Mouse (Mus musculus) ovary, postnatal 36 days (tissue): ENCODE data around the gene Vmn1r91.
"Not testable (repeated sequence)": the region's sequence is repeated elsewhere in the genome, so short reads cannot be mapped to it uniquely, and the experiment has no call there.

Experiments used
- DNase-seq: peaks from one replicate; pipeline ENCODE4 v3.0.0; 2022; ENCODE audit warnings: low spot score, mixed read lengths

Vmn1r91 gene

DNA sequence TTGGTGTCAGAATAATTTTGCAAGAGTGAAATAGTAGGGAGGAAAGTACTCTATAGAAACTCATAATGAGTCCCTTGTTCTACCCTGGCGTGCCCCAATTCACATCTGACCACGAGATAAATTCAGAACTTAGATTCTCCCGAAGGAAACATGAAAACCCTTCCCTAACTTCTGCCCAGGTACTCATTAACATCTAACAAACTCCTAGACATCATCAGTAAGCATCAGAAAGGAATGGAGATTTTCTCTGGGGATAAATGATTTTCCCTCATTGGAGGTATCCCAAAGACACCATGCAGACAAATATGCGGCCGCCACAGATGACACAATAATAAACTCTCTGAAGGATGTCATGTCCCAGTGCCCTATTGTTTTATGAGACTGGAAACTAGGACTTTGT, at the start of gene Vmn1r91:
Gene Vmn1r91, plus strand, starts transcription at position 301 of the 400 bp plus-strand sequence.
- not testable (repeated sequence) for DNase-seq

GRCm38 (mm10) chr7:20064100-20064499, 35.4 kb upstream of the Vmn1r91 start:
- not testable (repeated sequence) for DNase-seq

DNA sequence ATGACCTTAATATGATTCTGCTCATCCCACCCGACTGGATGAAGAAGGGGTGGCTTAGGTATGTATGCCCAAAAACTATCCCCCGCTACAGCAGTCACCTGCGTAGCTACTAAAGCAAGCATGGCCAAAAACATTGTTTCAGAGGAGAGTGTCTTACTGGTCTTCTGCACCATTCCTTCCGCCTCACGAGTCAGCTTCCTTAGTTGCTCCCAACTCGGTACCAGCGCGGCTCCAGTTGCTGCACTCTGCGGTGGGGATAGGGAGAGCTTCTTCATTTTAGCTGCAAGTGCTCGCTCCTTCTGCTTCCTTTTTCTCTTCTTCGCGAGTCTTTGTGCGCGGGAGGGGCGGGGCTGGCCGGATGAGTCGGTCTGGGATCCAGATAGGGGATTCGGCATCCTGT, 21.4 kb upstream of the Vmn1r91 start:
- not testable (repeated sequence) for DNase-seq

DNA sequence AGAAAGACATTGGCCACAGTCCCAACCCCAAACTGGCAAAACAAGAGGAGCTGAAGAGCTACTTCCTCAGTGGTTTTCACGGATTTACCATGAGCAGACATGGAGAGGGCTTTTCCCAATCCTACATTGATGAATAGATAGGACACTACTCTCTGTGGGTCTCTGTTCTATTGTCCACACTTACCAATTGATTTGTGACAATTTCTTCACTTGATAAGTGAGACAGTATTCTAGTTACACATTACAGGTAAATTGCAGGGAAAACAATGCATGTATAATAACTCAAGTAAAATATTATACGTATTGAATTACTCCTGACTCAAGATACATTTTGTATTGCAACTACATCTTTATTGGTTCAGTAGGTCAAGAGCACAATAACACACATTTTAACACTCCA, 23.0 kb downstream of the Vmn1r91 start, which contains the start of gene Gm16442:
Gene Gm16442, minus strand, starts transcription at position 101 of the 400 bp plus-strand sequence.
- DNase-seq: not testable (repeated sequence)

DNA sequence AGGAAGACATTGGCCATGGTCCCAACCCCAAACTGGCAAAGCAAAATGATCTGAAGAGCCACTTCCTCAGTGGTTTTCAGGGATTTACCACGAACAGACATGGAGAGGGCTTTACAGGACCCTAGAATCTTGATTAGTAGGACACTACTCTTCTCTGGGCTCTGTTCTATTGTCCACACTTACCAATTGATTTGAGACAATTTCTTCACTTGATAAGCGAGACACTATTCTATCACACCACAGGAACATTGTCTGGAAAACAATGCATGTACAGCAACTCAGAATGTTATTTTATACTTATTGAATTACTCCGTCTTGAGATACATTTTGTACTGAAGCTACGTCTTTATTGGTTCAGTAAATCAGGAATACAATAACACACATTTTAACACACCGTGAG, 39.5 kb downstream of the Vmn1r91 start, which contains the start of gene Vmn1r93:
Gene Vmn1r93, minus strand, starts transcription at position 101 of the 400 bp plus-strand sequence.
- not testable (repeated sequence) for DNase-seq
